Mouse (Mus musculus) left cerebral cortex, postnatal 14 days (tissue): ENCODE measurements at regions not wholly inside any gene's neighbourhood (a gene's known extent, or its start where the extent isn't known, plus 50 kb on each side); places are given as distances from the start of the nearest gene placed in this dataset.

Experiments
- DNase-seq, 2 experiments: peaks; one replicate each; pipeline ENCODE4 v3.0.0; 2021 to 2022; ENCODE audit warnings: low spot score in 2 of 2, mixed read lengths in 1 of 2
- intact Hi-C: fragments of 180-260 bp; cut with DNase I; formaldehyde crosslinking; loops from one replicate; pipeline ENCODE4 v1.15.1; 2025

DNA sequence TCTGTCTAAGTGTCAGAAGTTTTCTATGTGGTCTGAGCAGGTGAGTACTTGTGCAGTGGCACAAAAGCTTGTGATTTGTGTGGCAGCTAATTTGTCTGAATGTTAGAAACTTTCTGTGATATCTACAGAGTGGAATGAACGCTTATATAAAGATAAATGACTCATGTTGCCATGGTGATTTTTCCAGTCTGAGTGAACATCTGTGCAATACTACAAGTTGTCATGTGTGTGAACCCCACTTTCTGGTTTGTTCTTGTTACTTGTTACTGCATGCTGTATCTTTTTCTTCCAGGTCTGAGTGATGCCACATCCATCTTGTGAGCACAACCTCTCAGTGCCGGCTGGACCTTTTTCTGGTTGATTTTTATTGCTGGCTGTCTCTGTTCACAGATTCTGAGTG is 96.8 kb downstream of the Btbd35f7 start:
- intact Hi-C loops = no loop called here
- peak; percentile 2 to 9 for DNase-seq

DNA sequence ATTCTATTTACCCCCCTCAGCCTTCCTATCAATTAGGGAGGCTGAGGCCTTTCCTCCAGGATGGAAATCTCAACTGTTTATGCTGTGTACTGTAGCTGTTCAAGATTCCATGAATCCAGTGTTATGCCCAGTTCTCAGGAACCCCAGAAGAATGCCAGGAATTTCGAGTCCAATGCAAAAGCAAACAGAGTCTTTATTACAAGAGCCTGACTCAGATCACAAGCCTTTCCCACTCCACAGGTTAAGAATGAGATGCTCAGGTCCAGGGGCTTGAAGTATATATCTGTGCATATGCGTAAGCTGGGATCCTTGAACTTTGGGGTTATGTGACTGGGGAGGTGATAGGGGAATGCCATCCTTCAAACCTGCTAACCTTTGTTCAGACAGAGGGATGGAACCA is 129.6 kb downstream of the Btbd35f7 start:
- intact Hi-C loops = no loop called here
- DNase-seq = no peak

DNA sequence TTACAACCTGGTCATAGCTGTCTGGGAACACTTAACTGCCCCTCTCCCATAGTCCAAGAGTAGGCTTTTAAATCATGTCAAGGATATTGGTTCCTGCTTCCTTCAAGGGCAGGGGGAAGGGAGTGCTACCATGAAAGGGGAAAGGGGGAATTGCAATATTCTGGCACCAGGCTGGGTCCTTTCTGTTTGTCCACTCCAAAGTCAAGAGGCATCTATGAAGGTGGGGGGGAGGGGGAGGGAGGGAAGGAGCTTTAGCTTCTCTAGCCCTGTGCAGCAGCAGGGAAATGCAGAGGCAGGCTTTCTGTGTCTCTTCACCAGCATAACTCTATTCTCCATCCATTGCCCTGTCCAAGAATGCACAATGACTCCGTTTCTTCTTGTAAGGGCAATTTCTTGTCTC is 130.0 kb downstream of the Btbd35f7 start:
- no peak for DNase-seq
- intact Hi-C loops = no loop called here

DNA sequence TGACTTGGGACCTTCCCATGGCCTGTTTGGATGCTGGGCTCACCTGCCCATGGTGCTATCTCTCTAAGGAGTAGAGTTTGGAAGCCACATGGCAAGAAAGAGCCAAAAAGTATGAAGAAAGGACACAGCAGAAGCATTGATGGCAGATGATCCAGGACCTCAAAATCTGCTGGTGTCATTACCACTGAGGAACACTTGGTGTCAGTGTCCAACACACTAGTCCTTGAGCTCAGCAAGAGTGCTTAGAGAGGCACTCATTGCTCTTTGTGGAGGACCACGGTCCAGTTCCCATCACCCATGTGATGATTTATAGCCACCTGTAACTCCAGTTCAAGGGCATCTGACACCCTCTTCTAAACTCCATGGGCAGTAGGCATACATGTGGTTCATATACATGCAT is 134.3 kb downstream of the Btbd35f7 start:
- DNase-seq = peak in 1 of 2 experiments; percentile 2
- intact Hi-C loops = no loop called here
